ENCODE assay signal across 8 mouse cellular contexts in the genomic region with DNA sequence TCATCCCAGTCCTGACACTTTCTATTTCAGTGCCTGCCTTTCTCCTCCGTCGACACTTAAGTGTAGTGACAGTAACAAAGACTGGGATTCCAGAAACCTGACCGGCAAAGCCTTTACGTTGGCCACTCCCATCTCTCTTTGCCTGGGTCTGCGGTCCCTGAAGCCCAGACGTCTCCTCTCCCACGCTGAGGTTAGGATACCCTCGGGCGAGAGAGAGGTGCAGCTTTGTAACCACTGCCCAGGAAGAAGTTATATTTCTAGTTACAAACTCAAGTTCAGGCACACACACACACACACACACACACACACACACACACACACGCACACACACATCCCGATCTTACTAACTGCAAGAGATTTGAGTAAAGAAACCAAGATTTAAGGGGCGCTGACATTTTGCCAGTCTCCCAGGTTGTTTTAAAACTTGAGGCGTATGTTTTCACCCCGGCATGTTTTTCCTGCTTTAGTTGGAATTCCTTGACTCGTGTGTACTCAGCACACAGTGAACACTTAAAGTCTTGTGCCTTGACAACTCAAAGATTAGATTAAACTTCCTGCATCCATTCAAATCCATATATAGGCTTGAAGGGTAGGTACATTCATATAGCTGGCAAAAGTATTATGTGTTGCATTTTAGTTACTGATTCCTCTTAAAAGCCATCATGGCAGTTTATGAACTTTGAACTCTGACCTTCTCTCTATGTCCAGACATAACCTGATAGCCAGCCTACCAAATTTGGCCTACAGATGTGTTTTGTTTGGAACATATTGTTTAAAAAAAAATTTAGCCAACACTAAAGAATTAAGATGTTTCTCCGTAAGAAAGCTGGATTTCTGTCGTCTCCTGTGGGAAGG. TPM values are rescaled to one million over a fixed set of nuclear protein-coding genes. Genes with fewer than 3 reads are reported as not detected.
A peak's percentile ranks its signal among the peaks of the same experiment; 100 is the strongest.
DNase-seq lines count a peak whose midpoint lies in the region; ATAC-seq and TF ChIP-seq lines count a peak whose summit lies in the region.

No protein-coding gene starts in this region.

- WGBS in kidney, embryonic 16.5 days, result 15% methylated on average over 17 of the region's 17 CpGs
- WGBS in hindbrain, embryonic 14.5 days, result 32% methylated on average over 17 of the region's 17 CpGs
- 37% methylated on average over 17 of the region's 17 CpGs for WGBS in midbrain, embryonic 11.5 days

- no peaks in the 10 kb centered on the region for H3K9me3 ChIP-seq in kidney, embryonic 16.5 days (ENCODE audit: low read length)
- H3K9me3 ChIP-seq in hindbrain, embryonic 14.5 days (ENCODE audit: control insufficient read depth, low read length), result no peaks in the 10 kb centered on the region
- H3K9me3 ChIP-seq in midbrain, embryonic 11.5 days (ENCODE audit: control insufficient read depth, low read length), result no peaks in the 10 kb centered on the region

- H3K36me3 ChIP-seq in kidney, embryonic 16.5 days (ENCODE audit: insufficient read depth, low read length), result no peaks in the 10 kb centered on the region
- H3K36me3 ChIP-seq in hindbrain, embryonic 14.5 days (replicated peaks; ENCODE audit: control insufficient read depth, insufficient read depth), result no peaks in the 10 kb centered on the region
- no peaks in the 10 kb centered on the region for H3K36me3 ChIP-seq in midbrain, embryonic 11.5 days (ENCODE audit: control insufficient read depth, insufficient read depth, low read length)

- H3K9ac ChIP-seq in kidney, embryonic 16.5 days (replicated peaks; ENCODE audit: low read length), result peak overlapping the region; percentile 81
- peak overlapping the region; percentile 64 for H3K9ac ChIP-seq in hindbrain, embryonic 14.5 days
- H3K9ac ChIP-seq in midbrain, embryonic 11.5 days (ENCODE audit: low read length), result peak overlapping the region; percentile 79

- peak overlapping the region; percentile 77 for H3K4me3 ChIP-seq in kidney, embryonic 16.5 days (ENCODE audit: low read length)
- peak overlapping the region; percentile 97 for H3K4me3 ChIP-seq in bone marrow macrophage, adult 2 months (ENCODE audit: insufficient read depth, low read length)
- H3K4me3 ChIP-seq in hindbrain, embryonic 14.5 days (replicated peaks; ENCODE audit: low read length), result peak overlapping the region; percentile 52
- peak overlapping the region; percentile 58 for H3K4me3 ChIP-seq in midbrain, embryonic 11.5 days (ENCODE audit: low read depth, low read length)

- peak overlapping the region; percentile 77 for H3K4me2 ChIP-seq in kidney, embryonic 16.5 days (replicated peaks; ENCODE audit: low read depth, low read length)
- peak overlapping the region; percentile 79 for H3K4me2 ChIP-seq in hindbrain, embryonic 14.5 days (replicated peaks)
- peak overlapping the region; percentile 87 for H3K4me2 ChIP-seq in midbrain, embryonic 11.5 days

- H3K27me3 ChIP-seq in kidney, embryonic 16.5 days (ENCODE audit: insufficient read depth, low read length), result no peaks in the 10 kb centered on the region
- H3K27me3 ChIP-seq in hindbrain, embryonic 14.5 days (ENCODE audit: control insufficient read depth, insufficient read depth, low read length), result no peaks in the 10 kb centered on the region
- H3K27me3 ChIP-seq in midbrain, embryonic 11.5 days (ENCODE audit: control insufficient read depth, insufficient read depth, low read length), result peaks cover 5% of the 10 kb centered on the region; the same call in 1 of the 2 replicates

- no peak for TF ChIP-seq POLR2A in bone marrow macrophage, adult 2 months (IDR thresholded peaks at IDR 0.05; ENCODE audit: borderline replicate concordance, low read depth, low read length)

- peaks cover 8% of the 10 kb centered on the region for H3K4me1 ChIP-seq in kidney, embryonic 16.5 days (ENCODE audit: insufficient read depth, low read length)
- H3K4me1 ChIP-seq in bone marrow macrophage, adult 2 months (ENCODE audit: control insufficient read depth, insufficient read depth, low read length), result peaks cover 22% of the 10 kb centered on the region
- no peaks in the 10 kb centered on the region for H3K4me1 ChIP-seq in hindbrain, embryonic 14.5 days (replicated peaks; ENCODE audit: control insufficient read depth, insufficient read depth, low read length)
- no peaks in the 10 kb centered on the region; the same call in 1 of the 2 replicates for H3K4me1 ChIP-seq in midbrain, embryonic 11.5 days (ENCODE audit: control insufficient read depth, insufficient read depth, low read length)

- no peak for TF ChIP-seq CTCF in bone marrow macrophage, adult 2 months (IDR thresholded peaks at IDR 0.05; ENCODE audit: low read depth, low read length)

- peak; percentile 69; the same call in 1 of the 2 replicates for ATAC-seq in kidney, embryonic 16.5 days (ENCODE audit: low FRiP score, low TSS enrichment)
- peak; percentile 39; the same call in 1 of the 2 replicates for ATAC-seq in hindbrain, embryonic 14.5 days (ENCODE audit: low FRiP score)
- peak; percentile 61 for ATAC-seq in midbrain, embryonic 11.5 days (ENCODE audit: low FRiP score)

- intact Hi-C loops in left cerebral cortex, postnatal 14 days (cut with DNase I), result no loop called here

- peak overlapping the region; percentile 94 for H3K27ac ChIP-seq in kidney, embryonic 16.5 days (ENCODE audit: low read length)
- peak overlapping the region; percentile 87 for H3K27ac ChIP-seq in bone marrow macrophage, adult 2 months (ENCODE audit: insufficient read depth, low read depth, low read length)
- H3K27ac ChIP-seq in hindbrain, embryonic 14.5 days, result peak overlapping the region; percentile 60; the same call in 1 of the 2 replicates
- no peak overlapping the region for H3K27ac ChIP-seq in midbrain, embryonic 11.5 days (ENCODE audit: low read depth, low read length)

- DNase-seq in kidney, adult 11 months, result no peak
- peak; percentile 36 for DNase-seq in hindbrain, embryonic 14.5 days (ENCODE audit: low spot score)
- peak; percentile 88 for DNase-seq in midbrain, embryonic 11.5 days (ENCODE audit: low spot score, missing footprints)
- DNase-seq in left cerebral cortex, postnatal 14 days (ENCODE audit: low spot score in 2 of 2), result no peak
- DNase-seq in urinary bladder, postnatal 36 days (ENCODE audit: low spot score in 2 of 2), result no peak
- DNase-seq in ovary, adult 18-20 months (ENCODE audit: low spot score), result no peak

RNA-seq across cellular contexts. Expression of gene Arhgap31, which starts 0.6 kb away (rescaled TPM):
- polyA plus RNA-seq in kidney, embryonic 16.5 days (2015; fragmentation: Nextera tagmentation; extraction: Ambion mirVana), result 10.8 and 13.3 TPM in 2 replicates
- polyA plus RNA-seq in bone marrow macrophage, adult 2 months (2012; ENCODE audit: insufficient read depth, insufficient read length, missing spikeins), result 29.1 and 36.1 TPM in 2 replicates
- 5.6 and 7.8 TPM in 2 replicates for polyA plus RNA-seq in hindbrain, embryonic 14.5 days (2014; fragmentation: Nextera tagmentation; extraction: Ambion mirVana)
- 7.1 and 8.4 TPM in 2 replicates for polyA plus RNA-seq in midbrain, embryonic 11.5 days (2014; fragmentation: Nextera tagmentation; extraction: Ambion mirVana)
- total RNA-seq in left cerebral cortex, postnatal 14 days (2021), result 10 to 100 TPM; 19.9 to 20.6 TPM

RNA-seq across cellular contexts. Expression of gene B4galt4, which starts 28.4 kb away (rescaled TPM):
- polyA plus RNA-seq in kidney, embryonic 16.5 days (2015; fragmentation: Nextera tagmentation; extraction: Ambion mirVana), result 32.7 and 34.5 TPM in 2 replicates
- polyA plus RNA-seq in bone marrow macrophage, adult 2 months (2012; ENCODE audit: insufficient read depth, insufficient read length, missing spikeins), result 8.9 and 9.8 TPM in 2 replicates
- 40.0 and 41.7 TPM in 2 replicates for polyA plus RNA-seq in hindbrain, embryonic 14.5 days (2014; fragmentation: Nextera tagmentation; extraction: Ambion mirVana)
- 26.4 and 29.9 TPM in 2 replicates for polyA plus RNA-seq in midbrain, embryonic 11.5 days (2014; fragmentation: Nextera tagmentation; extraction: Ambion mirVana)
- total RNA-seq in left cerebral cortex, postnatal 14 days (2021), result 10 to 100 TPM; 20.6 to 23.5 TPM

Comparison
In these comparisons a context has a peak if more than half of its experiments do, and no peak if none do; other contexts are left out.
1. DNase-seq: peak in hindbrain, embryonic 14.5 days (single experiment) and midbrain, embryonic 11.5 days (single experiment); none in kidney, adult 11 months (single experiment), left cerebral cortex, postnatal 14 days (0 of 2), urinary bladder, postnatal 36 days (0 of 2) and ovary, adult 18-20 months (single experiment).
2. Peak in every context shown above with its lines, with median percentiles within 50 percentile points of each other: ATAC-seq, H3K4me2 ChIP-seq, H3K4me3 ChIP-seq and H3K9ac ChIP-seq.